Mouse (Mus musculus) gonadal fat pad, adult 2 months (tissue): ENCODE measurements at regions not wholly inside any gene's neighbourhood (a gene's known extent, or its start where the extent isn't known, plus 50 kb on each side); places are given as distances from the start of the nearest gene placed in this dataset.

Source experiments
- DNase-seq: peaks from one replicate; pipeline ENCODE4 v3.0.0-alpha.2; 2012; ENCODE audit warnings: low read depth

DNA sequence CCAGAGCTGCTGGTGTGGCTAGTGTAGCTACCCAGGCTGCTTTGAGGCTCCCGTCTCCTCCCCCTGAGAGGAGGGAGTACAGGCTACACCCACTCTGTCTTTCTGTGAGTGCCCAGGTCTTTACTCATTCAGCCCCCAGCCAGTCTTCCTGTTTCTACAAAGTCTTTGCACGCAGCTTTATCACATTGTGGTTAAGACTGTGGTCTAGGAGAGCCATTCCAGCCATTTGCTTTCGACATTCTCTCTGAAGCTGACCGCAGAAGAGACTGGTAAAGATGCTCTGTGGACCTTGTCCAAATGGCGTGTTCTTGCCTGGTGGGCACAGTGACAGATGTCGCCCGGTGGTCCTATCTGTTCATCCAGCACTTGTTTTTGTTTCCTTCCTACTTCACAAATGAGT is 62.0 kb downstream of the Tpra1 start:
- no peak for DNase-seq

GRCm38 (mm10) chr6:88964911-88965310 is 62.9 kb downstream of the Tpra1 start:
- DNase-seq, result no peak

- no peak for DNase-seq
Observed at GRCm38 (mm10) chr6:88965361-88966226, 63.5 kb downstream of the Tpra1 start.

- no peak for DNase-seq
Observed at GRCm38 (mm10) chr6:88966501-88966900, 64.5 kb downstream of the Tpra1 start.

GRCm38 (mm10) chr6:88968842-88969241 is 66.8 kb downstream of the Tpra1 start:
- DNase-seq, result no peak

- no peak for DNase-seq
Observed at GRCm38 (mm10) chr6:88971729-88972128, 69.7 kb downstream of the Tpra1 start.

DNA sequence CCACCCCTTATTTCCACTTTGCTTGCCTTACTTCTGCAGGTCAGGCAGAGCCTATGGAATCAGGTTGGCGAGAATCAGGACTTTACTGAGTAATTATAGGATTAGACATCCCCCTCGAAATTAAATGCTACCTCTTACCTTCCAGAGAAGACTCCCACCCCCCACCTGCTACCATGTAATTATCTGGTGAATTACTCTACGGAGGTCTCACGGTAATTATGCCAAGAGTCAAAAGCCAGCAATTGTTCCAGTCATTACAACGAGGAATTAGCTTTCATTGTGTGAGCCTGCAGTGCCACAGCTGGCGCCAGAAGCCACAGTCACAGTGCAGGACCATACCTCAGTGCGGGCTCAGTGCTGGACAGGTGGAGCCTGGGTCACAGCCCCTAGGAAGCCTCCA is 72.4 kb downstream of the Tpra1 start:
- no peak for DNase-seq

DNA sequence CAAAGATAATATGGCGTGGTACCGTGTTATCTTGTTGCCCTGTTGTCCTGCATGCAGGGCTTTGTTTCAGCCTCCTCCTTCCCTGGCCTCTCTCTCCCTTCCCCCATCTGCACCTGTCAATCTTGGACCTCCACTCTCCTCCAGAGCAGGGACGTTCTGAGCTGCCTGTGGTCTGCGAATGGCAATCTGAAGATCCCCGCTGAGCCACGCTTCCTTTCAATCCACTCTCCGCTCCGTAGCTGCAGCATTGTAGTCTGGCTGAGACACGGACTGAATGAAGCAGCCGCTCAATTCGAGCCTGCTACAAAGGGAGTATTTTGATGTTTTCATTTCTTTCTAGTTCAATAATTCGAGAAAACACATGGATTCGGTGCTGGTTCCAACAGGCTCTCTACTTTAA is 74.5 kb downstream of the Tpra1 start:
- no peak for DNase-seq

GRCm38 (mm10) chr6:88976994-88977393 is 74.9 kb downstream of the Tpra1 start:
- no peak for DNase-seq

GRCm38 (mm10) chr6:88978970-88979369 is 76.9 kb downstream of the Tpra1 start:
- DNase-seq, result no peak

- no peak for DNase-seq
Observed at GRCm38 (mm10) chr6:88980112-88980511, 78.1 kb downstream of the Tpra1 start.

DNA sequence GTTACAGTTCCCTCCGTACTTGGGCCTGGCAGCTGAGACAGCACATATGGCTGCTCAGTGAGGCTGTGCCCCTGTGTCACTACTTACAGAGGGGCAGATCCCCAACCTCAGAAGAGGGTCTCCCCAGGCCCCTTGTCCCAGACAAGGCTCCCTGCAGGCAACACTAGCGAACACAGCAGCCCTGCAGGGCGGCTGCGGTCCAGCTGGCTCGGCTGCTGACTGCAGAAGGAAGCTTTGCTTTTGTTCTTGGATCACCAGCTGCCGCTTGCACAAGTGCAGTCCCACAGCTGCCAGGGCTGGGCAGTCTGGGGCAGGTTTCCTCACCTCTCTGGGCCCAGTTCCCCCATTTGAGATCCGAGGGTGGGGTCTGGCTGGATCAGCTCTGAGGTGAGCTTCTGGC is 79.5 kb downstream of the Tpra1 start:
- no peak for DNase-seq

- no peak for DNase-seq
Observed at GRCm38 (mm10) chr6:88984170-88984569, 82.1 kb downstream of the Tpra1 start.

DNA sequence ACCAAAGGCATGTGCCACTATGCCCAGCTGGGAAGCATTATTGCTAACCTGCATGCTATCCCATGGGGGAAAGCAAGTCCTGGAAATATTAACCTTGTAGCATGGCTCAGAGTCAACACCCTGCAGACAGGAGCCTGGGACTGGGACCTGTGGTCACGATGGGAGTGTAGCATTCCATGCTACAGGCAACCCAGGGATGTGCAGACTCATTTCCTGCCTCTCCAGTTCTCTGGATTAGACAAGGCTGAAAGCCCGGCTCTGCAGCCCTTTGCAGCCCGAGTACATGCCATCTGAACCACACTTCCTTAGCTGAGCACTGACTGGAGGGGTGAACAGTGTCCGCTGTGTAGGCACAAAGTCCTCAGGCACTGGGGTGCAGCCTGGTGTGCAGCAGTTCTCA is 82.8 kb downstream of the Tpra1 start:
- DNase-seq, result no peak

DNA sequence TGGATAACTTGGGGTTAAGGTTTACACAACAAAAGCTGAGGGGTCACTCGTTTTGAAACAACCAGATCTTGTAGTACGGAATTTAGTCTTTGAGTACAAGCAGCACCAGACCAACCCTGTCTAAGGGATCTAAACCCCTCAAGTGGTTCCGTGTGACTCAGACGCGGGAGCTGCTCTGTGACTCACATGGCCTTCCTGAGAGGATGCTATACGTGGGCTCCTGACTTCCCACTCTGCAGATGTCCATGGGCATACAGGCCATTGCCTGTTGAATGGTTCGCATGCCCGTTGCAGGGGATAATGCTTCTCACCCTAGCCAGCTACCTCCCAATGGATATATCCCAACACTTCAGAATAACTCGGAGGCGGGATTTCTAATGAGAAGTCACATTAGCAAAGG is 86.5 kb downstream of the Tpra1 start:
- DNase-seq, result no peak

GRCm38 (mm10) chr6:88989617-88990299 is 87.7 kb downstream of the Tpra1 start:
- no peak for DNase-seq

- no peak for DNase-seq
Observed at GRCm38 (mm10) chr6:88990300-88990685, 88.2 kb downstream of the Tpra1 start.

GRCm38 (mm10) chr6:88995077-88995476 is 93.0 kb downstream of the Tpra1 start:
- no peak for DNase-seq

GRCm38 (mm10) chr6:88998927-88999722 is 97.1 kb downstream of the Tpra1 start:
- DNase-seq, result no peak

DNA sequence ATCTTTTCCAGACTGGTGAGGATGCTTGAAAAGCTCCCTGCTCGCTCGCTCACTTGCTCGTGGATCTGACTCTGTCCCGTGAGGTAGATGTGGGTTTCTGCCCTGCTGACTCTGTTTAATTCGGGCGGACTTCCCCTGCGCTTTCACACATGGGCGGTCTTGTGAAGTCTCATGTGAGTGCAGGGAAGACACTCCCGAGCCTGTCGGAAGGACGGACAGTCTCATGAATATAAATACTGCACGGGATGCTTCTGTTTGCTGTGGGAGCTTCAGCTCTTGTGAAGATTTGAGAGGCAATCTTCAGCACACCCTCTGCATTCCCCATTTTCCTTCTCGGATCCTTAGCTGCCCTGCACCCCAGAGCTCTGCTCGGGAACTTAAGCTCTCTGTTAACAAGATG is 98.3 kb downstream of the Tpra1 start:
- no peak for DNase-seq

DNA sequence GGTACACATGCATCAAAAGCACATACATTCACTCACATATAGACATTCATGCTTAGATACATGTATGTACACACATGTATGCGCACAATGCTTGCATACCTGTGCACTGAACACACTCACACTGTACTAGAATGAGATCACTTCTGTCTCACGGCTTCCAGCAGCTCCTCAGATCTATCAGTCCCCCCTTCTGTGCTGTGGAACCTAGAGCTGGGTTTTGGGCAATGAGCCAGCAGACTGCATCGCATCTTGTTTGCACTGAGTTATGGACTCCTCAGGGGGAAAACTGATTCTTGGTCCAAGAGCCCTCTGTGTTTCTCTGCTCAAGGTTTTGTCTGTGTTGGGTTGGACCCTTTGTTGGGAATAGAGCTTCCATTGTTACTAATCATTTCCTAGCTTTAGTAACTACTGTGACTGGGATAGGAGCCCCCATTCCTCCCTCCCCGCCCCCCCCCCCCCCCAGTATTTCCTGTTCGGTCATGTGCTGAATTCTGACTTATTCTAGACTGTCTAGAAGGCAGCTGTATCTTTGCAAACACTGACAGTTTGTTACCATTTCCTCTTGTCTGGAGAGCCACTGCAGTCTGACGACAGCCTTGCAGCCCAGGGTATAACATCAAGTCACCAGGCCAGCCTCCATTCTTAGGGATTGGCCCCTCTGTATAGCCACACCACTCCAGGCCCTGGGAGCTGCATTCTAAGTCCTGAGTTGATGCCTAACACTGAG is 101.3 kb downstream of the Tpra1 start:
- no peak for DNase-seq

GRCm38 (mm10) chr6:89005094-89005493 is 103.0 kb downstream of the Tpra1 start:
- DNase-seq, result no peak
